Mouse (Mus musculus): ENCODE data around the gene Xk. TPM values are rescaled to one million over a fixed set of nuclear protein-coding genes. Genes with fewer than 3 reads are reported as not detected.
"Not testable (repeated sequence)": the region's sequence is repeated elsewhere in the genome, so short reads cannot be mapped to it uniquely, and the experiment has no call there.

The Xk gene
- total and polyA plus RNA-seq, 2 experiments from 2014 or later: 3.2 to 7.1 TPM

GRCm38 (mm10) chrX:9333035-9333434 lies 60.5 kb downstream of the Xk start:
- not testable (repeated sequence) for DNase-seq; H3K4me3 ChIP-seq (ENCODE audit: low read depth, low read length); H3K9ac ChIP-seq; H3K4me2 ChIP-seq (ENCODE audit: low read depth); H3K36me3 ChIP-seq (ENCODE audit: insufficient read depth); H3K27me3 ChIP-seq (ENCODE audit: insufficient read depth, low read length); H3K4me1 ChIP-seq (ENCODE audit: insufficient read depth); H3K27ac ChIP-seq (ENCODE audit: low read depth, low read length); H3K9me3 ChIP-seq (ENCODE audit: low read length)
- WGBS: 57% methylated on average over 2 of the region's 2 CpGs
- peak; percentile 34; the same call in 1 of the 2 replicates for ATAC-seq

- H3K27ac ChIP-seq (ENCODE audit: low read depth, low read length); H3K4me2 ChIP-seq (ENCODE audit: low read depth); DNase-seq; H3K36me3 ChIP-seq (ENCODE audit: insufficient read depth); H3K27me3 ChIP-seq (ENCODE audit: insufficient read depth, low read length); H3K4me1 ChIP-seq (ENCODE audit: insufficient read depth); ATAC-seq; H3K4me3 ChIP-seq (ENCODE audit: low read depth, low read length); H3K9me3 ChIP-seq (ENCODE audit: low read length); H3K9ac ChIP-seq: not testable (repeated sequence)
- 68% methylated on average over 1 of the region's 1 CpGs for WGBS
These were observed 62.4 kb downstream of the Xk start for GRCm38 (mm10) chrX:9334996-9335395.

DNA sequence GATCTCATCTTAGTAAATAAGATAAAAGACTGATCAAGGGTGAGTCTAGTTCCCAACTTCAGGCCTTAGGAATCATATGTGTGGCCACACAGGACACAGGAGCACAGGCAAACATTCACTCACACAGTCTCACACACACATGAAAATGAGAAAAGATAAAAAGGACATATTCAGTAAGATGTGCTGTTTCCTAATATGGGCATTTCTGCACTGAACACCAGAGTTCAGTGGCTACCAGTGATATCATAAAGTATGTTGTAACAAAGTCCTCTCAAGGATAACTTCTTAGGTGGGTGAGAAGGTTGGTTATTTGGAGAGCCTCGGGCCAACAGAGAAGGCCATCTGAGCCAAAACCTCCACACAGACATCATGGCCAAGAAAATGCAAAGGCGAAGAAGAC lies 77.8 kb downstream of the Xk start, which contains the start of gene H2al1k:
H2al1k (plus strand) TSS at position 301 of the 400 bp plus-strand sequence.
- DNase-seq; H3K36me3 ChIP-seq (ENCODE audit: insufficient read depth); H3K27me3 ChIP-seq (ENCODE audit: insufficient read depth, low read length); H3K9ac ChIP-seq; H3K4me2 ChIP-seq (ENCODE audit: low read depth); H3K9me3 ChIP-seq (ENCODE audit: low read length); H3K27ac ChIP-seq (ENCODE audit: low read depth, low read length); ATAC-seq; H3K4me3 ChIP-seq (ENCODE audit: low read depth, low read length); H3K4me1 ChIP-seq (ENCODE audit: insufficient read depth): not testable (repeated sequence)
- no CpG with 5 or more reads among the region's 2 CpGs for WGBS

Other genes with a start within 250 kb of the Xk start
- not detected in 2 replicates for gene Fthl17e, start 239.3 kb upstream of the Xk start, total RNA-seq (2014; rRNA removed)
- not detected in 2 replicates for gene Fthl17e, start 239.3 kb upstream of the Xk start, polyA plus RNA-seq (2015; fragmentation: Nextera tagmentation; extraction: Ambion mirVana)
- gene Fthl17f, start 209.7 kb upstream of the Xk start, total RNA-seq (2014; rRNA removed): not detected in 2 replicates
- not detected in 2 replicates for gene Fthl17f, start 209.7 kb upstream of the Xk start, polyA plus RNA-seq (2015; fragmentation: Nextera tagmentation; extraction: Ambion mirVana)
- gene 4930402K13Rik, start 168.2 kb upstream of the Xk start, total RNA-seq (2014; rRNA removed): not detected in 2 replicates
- not detected in 2 replicates for gene 4930402K13Rik, start 168.2 kb upstream of the Xk start, polyA plus RNA-seq (2015; fragmentation: Nextera tagmentation; extraction: Ambion mirVana)
- gene Lancl3, start 72.9 kb upstream of the Xk start, total RNA-seq (2014; rRNA removed): 10.9 and 14.9 TPM in 2 replicates
- 3.6 and 5.6 TPM in 2 replicates for gene Lancl3, start 72.9 kb upstream of the Xk start, polyA plus RNA-seq (2015; fragmentation: Nextera tagmentation; extraction: Ambion mirVana)
- gene Gm14862, start 15.9 kb upstream of the Xk start, total RNA-seq (2014; rRNA removed): not detected in 2 replicates
- not detected in 2 replicates for gene Gm14862, start 15.9 kb upstream of the Xk start, polyA plus RNA-seq (2015; fragmentation: Nextera tagmentation; extraction: Ambion mirVana)
- gene H2al1m, start 11.0 kb downstream of the Xk start, total RNA-seq (2014; rRNA removed): 1.6 and 2.2 TPM in 2 replicates
- not detected in 2 replicates for gene H2al1m, start 11.0 kb downstream of the Xk start, polyA plus RNA-seq (2015; fragmentation: Nextera tagmentation; extraction: Ambion mirVana)
- gene H2al1k, start 77.9 kb downstream of the Xk start, total RNA-seq (2014; rRNA removed): not detected in 2 replicates
- gene H2al1k, start 77.9 kb downstream of the Xk start, polyA plus RNA-seq (2015; fragmentation: Nextera tagmentation; extraction: Ambion mirVana): not detected in 2 replicates
- 0.33 and 0.54 TPM in 2 replicates for gene Cybb, start 215.0 kb downstream of the Xk start, total RNA-seq (2014; rRNA removed)
- 0.50 and 0.54 TPM in 2 replicates for gene Cybb, start 215.0 kb downstream of the Xk start, polyA plus RNA-seq (2015; fragmentation: Nextera tagmentation; extraction: Ambion mirVana)

All from forebrain, postnatal 0 days (tissue).